Mouse (Mus musculus): ENCODE measurements at regions not wholly inside any gene's neighbourhood (a gene's known extent, or its start where the extent isn't known, plus 50 kb on each side); places are given as distances from the start of the nearest gene placed in this dataset.

- H3K27me3 ChIP-seq (ENCODE audit: control insufficient read depth, insufficient read depth, insufficient read length) = no peaks in the 10 kb centered on the region
- H3K79me3 ChIP-seq (ENCODE audit: low read depth) = no peaks in the 10 kb centered on the region
- TF ChIP-seq FOSL1 (IDR thresholded peaks at IDR 0.05; ENCODE audit: insufficient read depth, low read length, poor library complexity, severe bottlenecking) (no peak), MYOD1 (IDR thresholded peaks at IDR 0.05; ENCODE audit: control insufficient read depth, insufficient read length, low read depth) (no peak), MAX (IDR thresholded peaks at IDR 0.05) (no peak), CEBPB (IDR thresholded peaks at IDR 0.05; ENCODE audit: low read depth) (no peak), USF1 (IDR thresholded peaks at IDR 0.05; ENCODE audit: low read depth) (no peak), MYOG (IDR thresholded peaks at IDR 0.05; ENCODE audit: control insufficient read depth, extremely low read depth, insufficient read length) (no peak), CTCF (IDR thresholded peaks at IDR 0.05; ENCODE audit: control insufficient read depth, insufficient read depth, insufficient read length) (no peak)
- H3K4me3 ChIP-seq (ENCODE audit: insufficient read depth, poor library complexity, severe bottlenecking) = no peak overlapping the region
- no peak overlapping the region for H3ac ChIP-seq (ENCODE audit: control insufficient read depth, insufficient read length, low read depth)
- H3K36me3 ChIP-seq (ENCODE audit: control insufficient read depth, insufficient read depth) = no peaks in the 10 kb centered on the region
- no peaks in the 10 kb centered on the region for H3K79me2 ChIP-seq (ENCODE audit: control insufficient read depth, insufficient read depth)
Measured at GRCm38 (mm10) chr8:115544067-115544466, 163.5 kb downstream of the Maf start.

- no peak overlapping the region for H3ac ChIP-seq (ENCODE audit: control insufficient read depth, insufficient read length, low read depth)
- TF ChIP-seq MYOD1 (IDR thresholded peaks at IDR 0.05; ENCODE audit: control insufficient read depth, insufficient read length, low read depth) = no peak
- no peaks in the 10 kb centered on the region for H3K79me2 ChIP-seq (ENCODE audit: control insufficient read depth, insufficient read depth)
- no peak overlapping the region for H3K4me3 ChIP-seq (ENCODE audit: insufficient read depth, poor library complexity, severe bottlenecking)
- H3K36me3 ChIP-seq (ENCODE audit: control insufficient read depth, insufficient read depth) = no peaks in the 10 kb centered on the region
- no peaks in the 10 kb centered on the region for H3K79me3 ChIP-seq (ENCODE audit: low read depth)
- no peaks in the 10 kb centered on the region for H3K27me3 ChIP-seq (ENCODE audit: control insufficient read depth, insufficient read depth, insufficient read length)
Measured at GRCm38 (mm10) chr8:115542935-115543334, 164.7 kb downstream of the Maf start.

GRCm38 (mm10) chr8:115539600-115539999 is 168.0 kb downstream of the Maf start:
- TF ChIP-seq USF1 (IDR thresholded peaks at IDR 0.05; ENCODE audit: low read depth) = no peak
- no peak for TF ChIP-seq CEBPB (IDR thresholded peaks at IDR 0.05; ENCODE audit: low read depth)
- no peak for TF ChIP-seq FOSL1 (IDR thresholded peaks at IDR 0.05; ENCODE audit: insufficient read depth, low read length, poor library complexity, severe bottlenecking)
- TF ChIP-seq MYOG (IDR thresholded peaks at IDR 0.05; ENCODE audit: control insufficient read depth, extremely low read depth, insufficient read length) = no peak
- TF ChIP-seq CTCF (IDR thresholded peaks at IDR 0.05; ENCODE audit: control insufficient read depth, insufficient read depth, insufficient read length) = no peak
- TF ChIP-seq MYOD1 (IDR thresholded peaks at IDR 0.05; ENCODE audit: control insufficient read depth, insufficient read length, low read depth) = no peak
- no peak for TF ChIP-seq MAX (IDR thresholded peaks at IDR 0.05)
- Histone ChIP-seq H3K79me2 (ENCODE audit: control insufficient read depth, insufficient read depth) (no peaks in the 10 kb centered on the region), H3K27me3 (ENCODE audit: control insufficient read depth, insufficient read depth, insufficient read length) (no peaks in the 10 kb centered on the region), H3K79me3 (ENCODE audit: low read depth) (no peaks in the 10 kb centered on the region), H3K4me3 (ENCODE audit: insufficient read depth, poor library complexity, severe bottlenecking) (no peak overlapping the region), H3K36me3 (ENCODE audit: control insufficient read depth, insufficient read depth) (no peaks in the 10 kb centered on the region), H3ac (ENCODE audit: control insufficient read depth, insufficient read length, low read depth) (no peak overlapping the region)

GRCm38 (mm10) chr8:115538236-115538635 is 169.4 kb downstream of the Maf start:
- Histone ChIP-seq H3K4me3 (ENCODE audit: insufficient read depth, poor library complexity, severe bottlenecking) (no peak overlapping the region), H3K36me3 (ENCODE audit: control insufficient read depth, insufficient read depth) (no peaks in the 10 kb centered on the region), H3ac (ENCODE audit: control insufficient read depth, insufficient read length, low read depth) (no peak overlapping the region), H3K79me3 (ENCODE audit: low read depth) (no peaks in the 10 kb centered on the region), H3K27me3 (ENCODE audit: control insufficient read depth, insufficient read depth, insufficient read length) (no peaks in the 10 kb centered on the region), H3K79me2 (ENCODE audit: control insufficient read depth, insufficient read depth) (no peaks in the 10 kb centered on the region)
- TF ChIP-seq MYOD1 (IDR thresholded peaks at IDR 0.05; ENCODE audit: control insufficient read depth, insufficient read length, low read depth) (no peak), MYOG (IDR thresholded peaks at IDR 0.05; ENCODE audit: control insufficient read depth, extremely low read depth, insufficient read length) (no peak), CTCF (IDR thresholded peaks at IDR 0.05; ENCODE audit: control insufficient read depth, insufficient read depth, insufficient read length) (no peak), USF1 (IDR thresholded peaks at IDR 0.05; ENCODE audit: low read depth) (no peak), CEBPB (IDR thresholded peaks at IDR 0.05; ENCODE audit: low read depth) (no peak), MAX (IDR thresholded peaks at IDR 0.05) (no peak), FOSL1 (IDR thresholded peaks at IDR 0.05; ENCODE audit: insufficient read depth, low read length, poor library complexity, severe bottlenecking) (no peak)

- no peaks in the 10 kb centered on the region for H3K79me3 ChIP-seq (ENCODE audit: low read depth)
- TF ChIP-seq FOSL1 (IDR thresholded peaks at IDR 0.05; ENCODE audit: insufficient read depth, low read length, poor library complexity, severe bottlenecking) (no peak), MYOD1 (IDR thresholded peaks at IDR 0.05; ENCODE audit: control insufficient read depth, insufficient read length, low read depth) (no peak), CEBPB (IDR thresholded peaks at IDR 0.05; ENCODE audit: low read depth) (no peak), MYOG (IDR thresholded peaks at IDR 0.05; ENCODE audit: control insufficient read depth, extremely low read depth, insufficient read length) (no peak), USF1 (IDR thresholded peaks at IDR 0.05; ENCODE audit: low read depth) (no peak), MAX (IDR thresholded peaks at IDR 0.05) (no peak), CTCF (IDR thresholded peaks at IDR 0.05; ENCODE audit: control insufficient read depth, insufficient read depth, insufficient read length) (no peak)
- H3K27me3 ChIP-seq (ENCODE audit: control insufficient read depth, insufficient read depth, insufficient read length) = no peaks in the 10 kb centered on the region
- H3K36me3 ChIP-seq (ENCODE audit: control insufficient read depth, insufficient read depth) = no peaks in the 10 kb centered on the region
- H3K79me2 ChIP-seq (ENCODE audit: control insufficient read depth, insufficient read depth) = no peaks in the 10 kb centered on the region
- H3ac ChIP-seq (ENCODE audit: control insufficient read depth, insufficient read length, low read depth) = no peak overlapping the region
- H3K4me3 ChIP-seq (ENCODE audit: insufficient read depth, poor library complexity, severe bottlenecking) = no peak overlapping the region
Measured at GRCm38 (mm10) chr8:115537761-115538160, 169.8 kb downstream of the Maf start.

- H3ac ChIP-seq (ENCODE audit: control insufficient read depth, insufficient read length, low read depth) = no peak overlapping the region
- H3K36me3 ChIP-seq (ENCODE audit: control insufficient read depth, insufficient read depth) = no peaks in the 10 kb centered on the region
- no peak overlapping the region for H3K4me3 ChIP-seq (ENCODE audit: insufficient read depth, poor library complexity, severe bottlenecking)
- H3K27me3 ChIP-seq (ENCODE audit: control insufficient read depth, insufficient read depth, insufficient read length) = no peaks in the 10 kb centered on the region
- no peaks in the 10 kb centered on the region for H3K79me3 ChIP-seq (ENCODE audit: low read depth)
- H3K79me2 ChIP-seq (ENCODE audit: control insufficient read depth, insufficient read depth) = no peaks in the 10 kb centered on the region
- TF ChIP-seq MYOD1 (IDR thresholded peaks at IDR 0.05; ENCODE audit: control insufficient read depth, insufficient read length, low read depth) (peak; percentile 31), USF1 (IDR thresholded peaks at IDR 0.05; ENCODE audit: low read depth) (no peak)
Measured at GRCm38 (mm10) chr8:115536554-115537346, 170.8 kb downstream of the Maf start.
